ENCODE assay signal across 13 mouse cellular contexts in genomic region chr11:114129270-114129669, GRCm38 (mm10).
A peak's percentile ranks its signal among the peaks of the same experiment; 100 is the strongest.
DNase-seq lines count a peak whose midpoint lies in the region.
"Had no signal": no experiment of that assay in that cellular context is flagged by ENCODE, and none has a peak within 500 bp of the region (broad histone marks: within the 10 kb centered on the region; RNA-seq: fewer than 3 reads in every experiment).

No protein-coding gene starts in this region.

- DNase-seq in embryo, embryonic 10.5 days (ENCODE audit: low spot score): peak; percentile 12
- no peak for DNase-seq in embryo, embryonic 9.5 days (ENCODE audit: extremely low spot score)
- DNase-seq in ES-CJ7 (ENCODE audit: low read depth, low spot score) (peak; percentile 66), ZHBTc4 (ENCODE audit: low read depth, low spot score) (peak; percentile 73)
- peak; percentile 26 for DNase-seq in mesoderm, embryonic 11.5 days (ENCODE audit: low read depth, low spot score)
- no peak for DNase-seq in cerebellum, adult 9-10 months
- DNase-seq in urinary bladder, postnatal 14 days (ENCODE audit: low spot score): no peak
- DNase-seq: adrenal gland, postnatal 10 days; cerebellum, adult 11-12 months; cerebellum, adult 9-11 months; cerebellum, postnatal 36 days; gastrocnemius, adult 2 months; gastrocnemius, postnatal 25 days had no signal

Comparison
In these comparisons a context has a peak if more than half of its experiments do, and no peak if none do; other contexts are left out.
1. DNase-seq: peak in embryo, embryonic 10.5 days (single experiment), ES-CJ7 (single experiment), ZHBTc4 (single experiment) and mesoderm, embryonic 11.5 days (single experiment); none in embryo, embryonic 9.5 days (single experiment), cerebellum, adult 9-10 months (single experiment) and urinary bladder, postnatal 14 days (single experiment).